Mouse (Mus musculus) ES-E14 (cell line): ENCODE results near the gene 1110051M20Rik.

Source experiments
- ZC3H11A ChIP-seq: IDR thresholded peaks from 2 replicates; pipeline ENCODE4 v1.6.1; 2012; ENCODE audit warnings: low read depth, mild to moderate bottlenecking, inconsistent platforms, low read length, borderline replicate concordance
- ZNF384 ChIP-seq: IDR thresholded peaks from 2 replicates; pipeline ENCODE4 v1.6.1; 2012; ENCODE audit warnings: low read depth, low read length, inconsistent platforms

- no peak for TF ChIP-seq ZNF384
- TF ChIP-seq ZC3H11A, result no peak
Measured at GRCm38 (mm10) chr2:91229735-91230134, 214.8 kb downstream of the 1110051M20Rik start.
